Mouse (Mus musculus): ENCODE measurements around the gene Cdk2. TPM values are rescaled to one million over a fixed set of nuclear protein-coding genes. Genes with fewer than 3 reads are reported as not detected.

The Cdk2 gene
- total and polyA plus RNA-seq, 2 experiments: 4.7 to 8.3 TPM

DNA sequence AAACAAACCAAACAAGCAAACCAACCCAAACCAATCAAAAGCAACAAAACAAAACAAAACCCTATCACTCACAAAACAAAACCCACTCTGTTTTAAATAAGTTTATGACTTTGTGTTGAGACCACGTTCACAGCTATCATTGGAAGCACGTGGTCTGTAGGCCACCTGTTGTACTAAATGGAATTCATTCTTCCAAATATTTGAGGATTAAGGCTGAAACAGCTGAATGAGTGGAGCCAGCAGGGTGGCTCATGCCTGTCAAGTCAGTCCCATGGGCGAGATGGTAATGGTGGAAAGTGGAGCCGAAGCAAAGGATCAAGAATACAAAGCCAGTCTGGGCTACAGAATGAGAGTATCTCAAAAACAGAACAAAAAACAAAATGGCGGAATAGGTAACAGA lies 4.1 kb downstream of the Cdk2 start:
- 98% methylated on average over 5 of the region's 5 CpGs for WGBS
- no peak for DNase-seq (ENCODE audit: extremely low read depth, low read depth, low spot score)
- Histone ChIP-seq H3K9ac (ENCODE audit: low read depth, low read length) (no peak overlapping the region), H3K27ac (replicated peaks; ENCODE audit: insufficient read depth, low read depth, low read length) (no peak overlapping the region), H3K79me2 (ENCODE audit: control insufficient read depth, insufficient read depth, low read length) (0 out of 2 replicates have a peak, but pooled peaks cover 2% of the 10 kb centered on the region), H3K4me3 (ENCODE audit: insufficient read depth, low read depth, low read length) (no peak overlapping the region), H3K36me3 (ENCODE audit: control insufficient read depth, insufficient read depth, low read length) (peaks cover 7% of the 10 kb centered on the region; the same call in 1 of the 2 replicates), H3K4me1 (ENCODE audit: control insufficient read depth, insufficient read depth, low read length) (peaks cover 5% of the 10 kb centered on the region; the same call in 1 of the 2 replicates), H3K27me3 (ENCODE audit: control insufficient read depth, insufficient read depth, low read length) (no peaks in the 10 kb centered on the region)
- TF ChIP-seq POLR2A (IDR thresholded peaks at IDR 0.05; ENCODE audit: extremely low read depth, insufficient read depth, low read length) (no peak), CTCF (IDR thresholded peaks at IDR 0.05; ENCODE audit: low read depth, low read length) (no peak)

DNA sequence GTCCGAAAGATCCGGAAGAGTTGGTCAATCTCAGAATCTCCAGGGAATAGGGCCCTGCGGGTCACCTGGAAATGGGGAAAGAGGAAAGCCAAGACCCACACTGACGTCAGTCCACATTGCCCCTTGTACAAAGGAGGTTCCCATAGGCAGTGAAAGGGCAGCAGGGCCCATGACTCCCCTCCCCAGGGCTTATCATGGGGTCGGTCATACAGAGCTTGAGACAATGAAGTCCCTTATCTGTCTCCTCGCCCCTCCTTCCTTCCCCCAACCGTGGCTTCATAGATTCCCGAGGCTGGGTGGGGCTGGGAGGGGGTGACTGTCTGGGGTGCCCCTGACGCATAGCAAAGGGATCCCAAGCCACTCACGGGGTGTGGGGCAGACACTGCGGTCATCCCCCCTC lies 5.2 kb downstream of the Cdk2 start:
- no peak for DNase-seq (ENCODE audit: extremely low read depth, low read depth, low spot score)
- H3K36me3 ChIP-seq (ENCODE audit: control insufficient read depth, insufficient read depth, low read length): peaks cover 7% of the 10 kb centered on the region; the same call in 1 of the 2 replicates
- no peak overlapping the region for H3K9ac ChIP-seq (ENCODE audit: low read depth, low read length)
- no peak overlapping the region for H3K4me3 ChIP-seq (ENCODE audit: insufficient read depth, low read depth, low read length)
- no peaks in the 10 kb centered on the region for H3K27me3 ChIP-seq (ENCODE audit: control insufficient read depth, insufficient read depth, low read length)
- H3K79me2 ChIP-seq (ENCODE audit: control insufficient read depth, insufficient read depth, low read length): peaks cover 5% of the 10 kb centered on the region; the same call in 1 of the 2 replicates
- TF ChIP-seq POLR2A (IDR thresholded peaks at IDR 0.05; ENCODE audit: extremely low read depth, insufficient read depth, low read length): no peak
- TF ChIP-seq CTCF (IDR thresholded peaks at IDR 0.05; ENCODE audit: low read depth, low read length): no peak
- no peak overlapping the region for H3K27ac ChIP-seq (replicated peaks; ENCODE audit: insufficient read depth, low read depth, low read length)
- peaks cover 6% of the 10 kb centered on the region; the same call in 1 of the 2 replicates for H3K4me1 ChIP-seq (ENCODE audit: control insufficient read depth, insufficient read depth, low read length)
- WGBS: 80% methylated on average over 11 of the region's 11 CpGs

DNA sequence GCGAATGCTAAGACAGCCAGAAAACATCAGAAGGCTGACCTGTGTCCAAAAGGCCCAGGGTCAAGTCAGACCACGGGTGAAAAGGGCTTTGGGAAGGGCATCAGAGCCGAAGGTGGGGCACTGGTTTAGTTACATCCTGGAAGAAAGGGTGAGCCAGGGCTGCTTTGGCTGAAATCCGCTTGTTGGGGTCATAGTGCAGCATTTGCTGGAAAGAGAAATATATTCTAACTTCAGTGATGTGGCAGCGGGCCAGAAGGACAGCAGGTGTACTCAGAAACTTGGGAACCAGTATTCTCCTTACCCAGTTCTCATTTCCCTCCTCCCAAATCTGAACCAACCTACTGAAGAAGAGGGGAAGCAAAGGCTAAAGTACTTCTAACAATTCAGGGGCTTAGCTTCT lies 5.8 kb downstream of the Cdk2 start:
- peak; percentile 59 for DNase-seq (ENCODE audit: extremely low read depth, low read depth, low spot score)
- WGBS: 34% methylated on average over 5 of the region's 5 CpGs
- H3K27ac ChIP-seq (replicated peaks; ENCODE audit: insufficient read depth, low read depth, low read length): no peak overlapping the region
- peaks cover 7% of the 10 kb centered on the region; the same call in 1 of the 2 replicates for H3K36me3 ChIP-seq (ENCODE audit: control insufficient read depth, insufficient read depth, low read length)
- TF ChIP-seq POLR2A (IDR thresholded peaks at IDR 0.05; ENCODE audit: extremely low read depth, insufficient read depth, low read length) (no peak), CTCF (IDR thresholded peaks at IDR 0.05; ENCODE audit: low read depth, low read length) (no peak)
- H3K4me3 ChIP-seq (ENCODE audit: insufficient read depth, low read depth, low read length): no peak overlapping the region
- no peaks in the 10 kb centered on the region for H3K27me3 ChIP-seq (ENCODE audit: control insufficient read depth, insufficient read depth, low read length)
- peaks cover 6% of the 10 kb centered on the region; the same call in 1 of the 2 replicates for H3K4me1 ChIP-seq (ENCODE audit: control insufficient read depth, insufficient read depth, low read length)
- peaks cover 5% of the 10 kb centered on the region; the same call in 1 of the 2 replicates for H3K79me2 ChIP-seq (ENCODE audit: control insufficient read depth, insufficient read depth, low read length)
- H3K9ac ChIP-seq (ENCODE audit: low read depth, low read length): no peak overlapping the region

DNA sequence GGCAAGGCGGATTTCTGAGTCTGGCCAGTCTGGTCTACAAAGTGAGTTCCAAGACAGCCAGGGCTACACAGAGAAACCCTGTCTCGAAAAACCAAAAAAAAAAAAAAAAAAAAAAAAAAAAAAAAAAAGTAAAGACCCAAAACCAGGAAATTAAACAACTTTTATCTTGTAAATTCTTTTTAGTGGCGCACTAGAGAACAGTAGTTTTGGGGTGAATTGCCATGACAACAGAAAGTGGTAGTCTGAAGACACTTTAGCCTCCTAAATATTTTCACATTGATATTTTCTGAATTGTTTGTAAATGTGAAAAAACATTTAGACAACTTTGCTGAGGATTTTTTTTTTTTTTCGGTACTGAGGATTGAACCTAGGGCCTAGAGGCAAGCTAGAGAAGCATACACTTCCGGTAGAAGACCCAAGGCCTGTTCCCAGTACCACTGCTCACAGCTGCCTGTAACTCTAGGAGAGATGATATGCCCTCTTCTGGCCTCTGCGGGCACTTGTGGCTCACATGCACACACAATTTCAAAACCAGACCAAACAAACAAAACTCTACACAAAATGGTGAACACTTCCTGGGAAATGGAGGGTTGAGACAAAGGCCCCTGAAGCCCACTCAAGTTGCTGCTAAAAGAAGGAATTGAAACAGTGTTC lies 7.6 kb downstream of the Cdk2 start:
- Histone ChIP-seq H3K4me1 (ENCODE audit: control insufficient read depth, insufficient read depth, low read length) (peaks cover 6% of the 10 kb centered on the region; the same call in 1 of the 2 replicates), H3K9ac (ENCODE audit: low read depth, low read length) (no peak overlapping the region)
- 81% methylated on average over 6 of the region's 6 CpGs for WGBS

DNA sequence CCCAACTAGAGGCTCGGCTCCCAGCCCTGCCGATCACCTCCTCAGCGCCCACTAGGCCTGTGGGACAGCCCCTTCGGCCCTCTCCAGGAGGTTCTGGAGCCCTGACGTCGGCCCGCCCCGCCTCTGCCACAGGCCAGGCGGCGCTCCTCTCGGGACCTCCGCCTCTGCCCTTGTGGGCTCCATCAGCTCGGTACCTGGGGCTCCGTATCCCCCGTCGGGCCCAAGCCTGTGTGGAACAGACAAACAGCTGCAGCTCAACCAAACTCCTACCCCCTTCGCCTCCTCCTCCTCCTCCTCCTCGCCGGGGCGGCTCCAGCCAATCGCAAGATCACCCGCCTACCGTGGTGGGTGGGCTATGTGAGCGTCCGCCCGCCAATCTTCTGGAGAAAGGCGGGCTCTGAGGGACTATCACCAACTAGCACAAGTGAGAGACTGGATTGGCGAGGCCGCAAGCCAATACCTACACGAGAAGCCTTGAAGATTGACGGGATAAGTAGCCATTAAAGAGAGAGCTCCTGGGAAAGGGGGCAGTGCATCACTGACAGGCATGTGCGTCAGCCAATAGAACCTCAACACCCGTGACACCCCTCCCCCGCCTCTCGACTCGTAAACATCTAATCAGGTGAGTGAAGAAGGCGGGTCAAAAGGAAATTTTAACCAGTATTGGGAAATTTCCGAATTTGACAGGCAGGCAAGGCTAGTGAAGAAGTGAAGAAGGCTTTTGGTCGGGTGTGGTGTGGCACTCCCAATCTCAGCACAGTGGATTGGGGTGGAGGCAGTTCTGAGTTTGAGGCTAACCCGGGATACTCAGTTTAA lies 8.6 kb downstream of the Cdk2 start, which contains the start of gene Rab5b:
Gene Rab5b, minus strand, starts transcription at position 273 of the 816 bp plus-strand sequence.
- no peaks in the 10 kb centered on the region for H3K27me3 ChIP-seq (ENCODE audit: control insufficient read depth, insufficient read depth, low read length)
- TF ChIP-seq POLR2A (IDR thresholded peaks at IDR 0.05; ENCODE audit: extremely low read depth, insufficient read depth, low read length) (peak; percentile 94), CTCF (IDR thresholded peaks at IDR 0.05; ENCODE audit: low read depth, low read length) (no peak)
- H3K79me2 ChIP-seq (ENCODE audit: control insufficient read depth, insufficient read depth, low read length): peaks cover 5% of the 10 kb centered on the region; the same call in 1 of the 2 replicates
- WGBS: under 1% methylated on average over 40 of the region's 40 CpGs
- peak within 1 kb of the TSS; percentile 81 for H3K27ac ChIP-seq (replicated peaks; ENCODE audit: insufficient read depth, low read depth, low read length)
- peak; percentile 100 for DNase-seq (ENCODE audit: extremely low read depth, low read depth, low spot score)
- peaks cover 6% of the 10 kb centered on the region; the same call in 1 of the 2 replicates for H3K4me1 ChIP-seq (ENCODE audit: control insufficient read depth, insufficient read depth, low read length)
- H3K9ac ChIP-seq (ENCODE audit: low read depth, low read length): peak within 1 kb of the TSS; percentile 88
- H3K4me3 ChIP-seq (ENCODE audit: insufficient read depth, low read depth, low read length): peak within 1 kb of the TSS; percentile 81
- H3K36me3 ChIP-seq (ENCODE audit: control insufficient read depth, insufficient read depth, low read length): peaks cover 3% of the 10 kb centered on the region; the same call in 1 of the 2 replicates

More for the DNA sequence above, 7.6 kb downstream of the Cdk2 start:
- H3K36me3 ChIP-seq (ENCODE audit: control insufficient read depth, insufficient read depth, low read length): peaks cover 7% of the 10 kb centered on the region; the same call in 1 of the 2 replicates
- DNase-seq (ENCODE audit: extremely low read depth, low read depth, low spot score): no peak
- no peaks in the 10 kb centered on the region for H3K27me3 ChIP-seq (ENCODE audit: control insufficient read depth, insufficient read depth, low read length)
- TF ChIP-seq CTCF (IDR thresholded peaks at IDR 0.05; ENCODE audit: low read depth, low read length) (no peak), POLR2A (IDR thresholded peaks at IDR 0.05; ENCODE audit: extremely low read depth, insufficient read depth, low read length) (no peak)
- no peak overlapping the region for H3K27ac ChIP-seq (replicated peaks; ENCODE audit: insufficient read depth, low read depth, low read length)
- peaks cover 5% of the 10 kb centered on the region; the same call in 1 of the 2 replicates for H3K79me2 ChIP-seq (ENCODE audit: control insufficient read depth, insufficient read depth, low read length)
- H3K4me3 ChIP-seq (ENCODE audit: insufficient read depth, low read depth, low read length): no peak overlapping the region

Measured in liver, adult 2 months (tissue).